16 mouse cellular contexts compared by ENCODE assay signal in the genomic region with DNA sequence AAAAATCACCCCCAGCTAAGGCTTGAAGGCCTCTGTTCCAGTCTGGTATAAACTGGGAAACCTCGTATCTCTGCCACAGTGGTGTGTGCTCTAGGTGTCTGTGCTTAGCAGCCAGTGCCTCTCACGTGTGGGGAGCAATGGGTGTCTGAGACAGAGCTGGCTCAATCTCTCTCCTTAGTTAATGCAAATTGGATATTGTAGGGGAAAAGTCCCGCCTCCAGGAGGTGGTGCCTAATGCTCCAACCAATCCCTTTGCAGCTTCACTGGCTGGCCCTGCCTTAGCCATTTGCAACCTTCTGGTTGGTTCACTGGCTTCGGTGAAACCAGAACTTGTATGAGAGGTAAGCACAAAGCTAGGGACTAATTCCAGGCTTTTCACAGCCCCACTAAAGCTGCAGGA. TPM values are rescaled to one million over a fixed set of nuclear protein-coding genes. Genes with fewer than 3 reads are reported as not detected.
DNase-seq lines count a peak whose midpoint lies in the region; ATAC-seq and TF ChIP-seq lines count a peak whose summit lies in the region.
"Had no signal": no experiment of that assay in that cellular context is flagged by ENCODE, and none has a peak within 500 bp of the region (broad histone marks: within the 10 kb centered on the region; RNA-seq: fewer than 3 reads in every experiment).

No protein-coding gene starts in this region.

- peaks cover 46% of the 10 kb centered on the region for H3K27me3 ChIP-seq in kidney, embryonic 15.5 days
- no peaks in the 10 kb centered on the region for H3K27me3 ChIP-seq in E14TG2a.4 (ENCODE audit: insufficient read depth, low read length)
- no peaks in the 10 kb centered on the region for H3K27me3 ChIP-seq in forebrain, postnatal 0 days (ENCODE audit: insufficient read depth, low read length)

- DNase-seq in kidney, postnatal 10 days = peak; percentile 9
- DNase-seq in brain, adult 2 months (ENCODE audit: low read depth, low spot score) = peak; percentile 44
- peak; percentile 49 for DNase-seq in forebrain, postnatal 0 days
- DNase-seq in urinary bladder, postnatal 36 days (ENCODE audit: low spot score in 2 of 2) = no peak
- no peak for DNase-seq in Muller cell, postnatal 12 days (ENCODE audit: inconsistent ontology term)
- no peak for DNase-seq in cerebellum, postnatal 14 days
- DNase-seq: adrenal gland, postnatal 10 days; cerebellum, adult 11-12 months; gastrocnemius, postnatal 25 days; kidney, adult 2 months had no signal

- H3K9ac ChIP-seq in kidney, embryonic 15.5 days = no peak overlapping the region
- no peak overlapping the region for H3K9ac ChIP-seq in forebrain, postnatal 0 days
- H3K9ac ChIP-seq: embryonic facial prominence, embryonic 15.5 days had no signal

- 25% methylated on average over 4 of the region's 4 CpGs for WGBS in kidney, embryonic 15.5 days
- 31% methylated on average over 4 of the region's 4 CpGs for WGBS in forebrain, postnatal 0 days

- ATAC-seq in kidney, embryonic 15.5 days (replicated peaks; ENCODE audit: low FRiP score) = no peak
- peak; percentile 93 for ATAC-seq in forebrain, postnatal 0 days

- no peaks in the 10 kb centered on the region for H3K4me1 ChIP-seq in kidney, embryonic 15.5 days
- peaks cover 60% of the 10 kb centered on the region for H3K4me1 ChIP-seq in E14TG2a.4 (replicated peaks; ENCODE audit: low read depth, low read length)
- H3K4me1 ChIP-seq in forebrain, postnatal 0 days (ENCODE audit: insufficient read depth) = no peaks in the 10 kb centered on the region
- H3K4me1 ChIP-seq: embryonic facial prominence, embryonic 15.5 days had no signal

- no peak for TF ChIP-seq CTCF in E14TG2a.4 (conservative IDR thresholded peaks at IDR 0.05; ENCODE audit: low read length)
- no peak for TF ChIP-seq CTCF in forebrain, postnatal 0 days (IDR thresholded peaks at IDR 0.05; ENCODE audit: low read depth)

- no peak overlapping the region for H3K27ac ChIP-seq in kidney, embryonic 15.5 days
- no peak overlapping the region for H3K27ac ChIP-seq in forebrain, postnatal 0 days (ENCODE audit: low read depth, low read length)
- H3K27ac ChIP-seq: embryonic facial prominence, embryonic 15.5 days had no signal

- H3K4me3 ChIP-seq in kidney, embryonic 15.5 days (replicated peaks) = no peak overlapping the region
- H3K4me3 ChIP-seq in E14TG2a.4 (replicated peaks; ENCODE audit: low read length) = peak overlapping the region; percentile 79
- no peak overlapping the region for H3K4me3 ChIP-seq in forebrain, postnatal 0 days (ENCODE audit: low read depth, low read length)
- H3K4me3 ChIP-seq: embryonic facial prominence, embryonic 15.5 days had no signal

- H3K9me3 ChIP-seq in kidney, embryonic 15.5 days (replicated peaks) = no peaks in the 10 kb centered on the region
- H3K9me3 ChIP-seq in E14TG2a.4 (ENCODE audit: low read length) = 0 out of 2 replicates have a peak, but pooled peaks cover 3% of the 10 kb centered on the region
- no peaks in the 10 kb centered on the region for H3K9me3 ChIP-seq in forebrain, postnatal 0 days (ENCODE audit: low read length)
- H3K9me3 ChIP-seq: embryonic facial prominence, embryonic 15.5 days had no signal

- H3K4me2 ChIP-seq in kidney, embryonic 15.5 days = no peak overlapping the region
- no peak overlapping the region for H3K4me2 ChIP-seq in forebrain, postnatal 0 days (ENCODE audit: low read depth)
- H3K4me2 ChIP-seq: embryonic facial prominence, embryonic 15.5 days; liver, embryonic 11.5 days had no signal

- no peaks in the 10 kb centered on the region for H3K36me3 ChIP-seq in kidney, embryonic 15.5 days
- H3K36me3 ChIP-seq in E14TG2a.4 (ENCODE audit: insufficient read depth, low read length) = peaks cover 3% of the 10 kb centered on the region
- H3K36me3 ChIP-seq in forebrain, postnatal 0 days (ENCODE audit: insufficient read depth) = no peaks in the 10 kb centered on the region
- H3K36me3 ChIP-seq: embryonic facial prominence, embryonic 15.5 days had no signal

RNA-seq across cellular contexts. Expression of a gene that starts 43.9 kb away (rescaled TPM):
- not detected in 2 replicates for polyA plus RNA-seq in kidney, embryonic 15.5 days (2015; fragmentation: Nextera tagmentation; extraction: Ambion mirVana)
- 22.5 and 36.5 TPM in 2 replicates for total RNA-seq in forebrain, postnatal 0 days (2014; rRNA removed)
- polyA plus RNA-seq in forebrain, postnatal 0 days (2015; fragmentation: Nextera tagmentation; extraction: Ambion mirVana) = 2.6 and 4.3 TPM in 2 replicates
- total RNA-seq: adrenal gland, postnatal 10 days; gastrocnemius, postnatal 25 days had no signal
- polyA plus RNA-seq: heart, postnatal 0 days; kidney, adult 2 months; liver, embryonic 11.5 days; spleen, adult 2 months had no signal

Comparison
In these comparisons a context has a peak if more than half of its experiments do, and no peak if none do; other contexts are left out.
1. DNase-seq: peak in kidney, postnatal 10 days (single experiment), brain, adult 2 months (single experiment) and forebrain, postnatal 0 days (single experiment); none in urinary bladder, postnatal 36 days (0 of 2), Muller cell, postnatal 12 days (single experiment) and cerebellum, postnatal 14 days (0 of 2).